Comparison of ENCODE assay signal across 7 mouse cellular contexts in the genomic region with DNA sequence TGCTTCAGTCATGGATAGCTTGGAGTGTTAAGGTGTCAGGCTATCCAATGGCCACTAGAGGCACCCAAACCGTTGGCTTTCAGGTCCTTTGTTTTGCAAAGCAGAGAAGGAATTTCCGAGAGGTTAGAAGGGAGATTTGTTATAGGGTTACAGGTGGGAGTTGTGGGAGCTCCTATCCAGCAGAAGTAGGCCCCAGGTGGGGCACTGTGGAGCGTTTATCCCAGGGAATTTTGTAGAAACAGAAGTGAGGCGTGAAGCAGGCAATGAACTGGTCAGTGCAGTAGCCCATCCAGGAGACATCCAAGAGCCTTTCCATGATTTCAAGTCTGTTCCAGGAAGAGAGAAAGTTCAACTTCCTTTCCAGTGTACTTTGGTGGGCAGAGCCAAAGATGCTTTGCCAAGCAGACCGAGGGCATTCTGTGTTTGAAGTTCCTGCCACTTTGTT. TPM values are rescaled to one million over a fixed set of nuclear protein-coding genes. Genes with fewer than 3 reads are reported as not detected.
DNase-seq lines count a peak whose midpoint lies in the region; ATAC-seq and TF ChIP-seq lines count a peak whose summit lies in the region.

No protein-coding gene starts in this region.

- no peak overlapping the region for H3K9ac ChIP-seq in ES-E14 (ENCODE audit: insufficient read depth, low read depth, low read length, poor library complexity, severe bottlenecking)
- H3K9ac ChIP-seq in embryonic facial prominence, embryonic 14.5 days (ENCODE audit: low read depth, low read length), result no peak overlapping the region
- 0 out of 2 replicates have a peak overlapping the region, but pooled peaks have one; percentile 45 for H3K9ac ChIP-seq in hindbrain, embryonic 11.5 days (ENCODE audit: low read depth, low read length)
- H3K9ac ChIP-seq in limb, embryonic 15.5 days, result no peak overlapping the region

- in situ Hi-C loops in ES-E14 (cut with MboI; ENCODE audit: low sequenced_read_pairs in 2 of 2, unreplicated experiment in 2 of 2), result no loop called here

- H3K4me2 ChIP-seq in embryonic facial prominence, embryonic 14.5 days (ENCODE audit: low read depth, low read length), result peak overlapping the region; percentile 43
- peak overlapping the region; percentile 28; the same call in 1 of the 2 replicates for H3K4me2 ChIP-seq in hindbrain, embryonic 11.5 days (replicated peaks; ENCODE audit: low read depth, low read length)
- peak overlapping the region; percentile 37; the same call in 1 of the 2 replicates for H3K4me2 ChIP-seq in limb, embryonic 15.5 days

- no peak overlapping the region for H3K27ac ChIP-seq in ES-E14 (ENCODE audit: insufficient read depth, low read depth, low read length, poor library complexity, severe bottlenecking)
- H3K27ac ChIP-seq in embryonic facial prominence, embryonic 14.5 days (replicated peaks; ENCODE audit: low read depth, low read length), result peak overlapping the region; percentile 61; the same call in 1 of the 2 replicates
- peak overlapping the region; percentile 65 for H3K27ac ChIP-seq in hindbrain, embryonic 11.5 days (ENCODE audit: low read depth, low read length)
- peak overlapping the region; percentile 67 for H3K27ac ChIP-seq in limb, embryonic 15.5 days

- peaks cover 0 to 3% of the 10 kb centered on the region in 2 experiments; a peak in 2 of 4 replicates for H3K4me1 ChIP-seq in ES-E14 (ENCODE audit: control insufficient read depth in 2 of 2, insufficient read depth in 2 of 2, low read length in 2 of 2, poor library complexity in 1 of 2)
- H3K4me1 ChIP-seq in embryonic facial prominence, embryonic 14.5 days (ENCODE audit: control insufficient read depth, insufficient read depth, low read length), result 0 out of 2 replicates have a peak, but pooled peaks cover 3% of the 10 kb centered on the region
- no peaks in the 10 kb centered on the region; the same call in 1 of the 2 replicates for H3K4me1 ChIP-seq in hindbrain, embryonic 11.5 days (replicated peaks; ENCODE audit: control insufficient read depth, insufficient read depth, low read length)
- peaks cover 7% of the 10 kb centered on the region for H3K4me1 ChIP-seq in limb, embryonic 15.5 days

- no peaks in the 10 kb centered on the region for H3K9me3 ChIP-seq in ES-E14 (ENCODE audit: control insufficient read depth, insufficient read depth, low read depth, low read length)
- H3K9me3 ChIP-seq in embryonic facial prominence, embryonic 14.5 days (ENCODE audit: control insufficient read depth, low read length), result 0 out of 2 replicates have a peak, but pooled peaks cover 4% of the 10 kb centered on the region
- H3K9me3 ChIP-seq in hindbrain, embryonic 11.5 days (ENCODE audit: control insufficient read depth, low read length), result no peaks in the 10 kb centered on the region
- no peaks in the 10 kb centered on the region for H3K9me3 ChIP-seq in limb, embryonic 15.5 days

- H3K4me3 ChIP-seq in ES-E14 (ENCODE audit: insufficient read depth in 1 of 2, low read depth in 1 of 2, low read length in 2 of 2, poor library complexity in 1 of 2, severe bottlenecking in 1 of 2), result no peak overlapping the region
- peak overlapping the region; percentile 10; the same call in 1 of the 2 replicates for H3K4me3 ChIP-seq in embryonic facial prominence, embryonic 14.5 days (ENCODE audit: low read depth, low read length)
- no peak overlapping the region for H3K4me3 ChIP-seq in hindbrain, embryonic 11.5 days (ENCODE audit: low read depth, low read length)
- H3K4me3 ChIP-seq in limb, embryonic 15.5 days, result peak overlapping the region; percentile 14; the same call in 1 of the 2 replicates

- H3K36me3 ChIP-seq in ES-E14 (ENCODE audit: control insufficient read depth, insufficient read depth, low read length, poor library complexity, severe bottlenecking), result no peaks in the 10 kb centered on the region
- no peaks in the 10 kb centered on the region for H3K36me3 ChIP-seq in embryonic facial prominence, embryonic 14.5 days (ENCODE audit: control insufficient read depth, insufficient read depth, low read length)
- no peaks in the 10 kb centered on the region for H3K36me3 ChIP-seq in hindbrain, embryonic 11.5 days (ENCODE audit: control insufficient read depth, insufficient read depth, low read length)
- H3K36me3 ChIP-seq in limb, embryonic 15.5 days, result no peaks in the 10 kb centered on the region

- 4% methylated on average over 5 of the region's 5 CpGs for WGBS in embryonic facial prominence, embryonic 14.5 days
- WGBS in hindbrain, embryonic 11.5 days, result 2% methylated on average over 5 of the region's 5 CpGs
- WGBS in limb, embryonic 15.5 days, result 4% methylated on average over 5 of the region's 5 CpGs

- DNase-seq in B cell, adult 2 months, result peak; percentile 26 to 35
- DNase-seq in ES-E14 (ENCODE audit: low read depth, low spot score), result peak; percentile 64
- DNase-seq in embryonic facial prominence, embryonic 14.5 days (ENCODE audit: low spot score), result peak; percentile 63
- DNase-seq in hindbrain, embryonic 11.5 days (ENCODE audit: low spot score), result peak; percentile 65
- peak; percentile 55 for DNase-seq in neural tube, embryonic 10.5 days (ENCODE audit: extremely low spot score, low spot score)

- no peaks in the 10 kb centered on the region for H3K27me3 ChIP-seq in embryonic facial prominence, embryonic 14.5 days (replicated peaks; ENCODE audit: control insufficient read depth, insufficient read depth, low read length)
- H3K27me3 ChIP-seq in hindbrain, embryonic 11.5 days (ENCODE audit: control insufficient read depth, insufficient read depth, low read length), result no peaks in the 10 kb centered on the region
- H3K27me3 ChIP-seq in limb, embryonic 15.5 days, result no peaks in the 10 kb centered on the region

- no peak for ATAC-seq in embryonic facial prominence, embryonic 14.5 days (ENCODE audit: low read depth)
- ATAC-seq in hindbrain, embryonic 11.5 days (ENCODE audit: low FRiP score), result no peak
- ATAC-seq in limb, embryonic 15.5 days (ENCODE audit: insufficient number of reproducible peaks, low FRiP score, low TSS enrichment, low read depth), result no peak
- ATAC-seq in monocyte, adult 5-6 weeks (replicated peaks; ENCODE audit: insufficient number of reproducible peaks, low FRiP score, low TSS enrichment, poor library complexity, severe bottlenecking), result no peak

TF ChIP-seq in ES-E14, 5 proteins besides CTCF, POLR2A, EP300 and RAD21:
- TF ChIP-seq CHD2 (IDR thresholded peaks at IDR 0.05; ENCODE audit: low read depth, low read length) (no peak), ZNF384 (IDR thresholded peaks at IDR 0.05; ENCODE audit: low read depth, low read length) (peak; percentile 60; the same call in 1 of the 2 replicates), HCFC1 (IDR thresholded peaks at IDR 0.05; ENCODE audit: borderline replicate concordance, insufficient read depth, low read length) (no peak), MAFK (IDR thresholded peaks at IDR 0.05; ENCODE audit: insufficient read depth, low read depth, low read length) (no peak), ZC3H11A (IDR thresholded peaks at IDR 0.05; ENCODE audit: borderline replicate concordance, low read depth, low read length) (no peak)

RNA-seq across cellular contexts. Expression of gene Alyref2, which starts 1.6 kb away (rescaled TPM):
- total RNA-seq in ES-E14 (2012; rRNA removed), result 3.2 and 4.0 TPM in 2 replicates
- polyA plus RNA-seq in embryonic facial prominence, embryonic 14.5 days (2014; fragmentation: Nextera tagmentation; extraction: Ambion mirVana), result 13.8 TPM in 2 replicates
- 15.4 and 17.5 TPM in 2 replicates for polyA plus RNA-seq in hindbrain, embryonic 11.5 days (2014; fragmentation: Nextera tagmentation; extraction: Ambion mirVana)
- polyA plus RNA-seq in limb, embryonic 15.5 days (2015; fragmentation: Nextera tagmentation; extraction: Ambion mirVana), result 17.3 and 21.1 TPM in 2 replicates
- total RNA-seq in monocyte, adult 5-6 weeks (2017), result 10.6 to 14.2 TPM (median 11.8 TPM) in 3 replicates

RNA-seq across cellular contexts. Expression of gene Itln1, which starts 33.4 kb away (rescaled TPM):
- not detected in 2 replicates for total RNA-seq in ES-E14 (2012; rRNA removed)
- polyA plus RNA-seq in embryonic facial prominence, embryonic 14.5 days (2014; fragmentation: Nextera tagmentation; extraction: Ambion mirVana), result not detected in 2 replicates
- polyA plus RNA-seq in hindbrain, embryonic 11.5 days (2014; fragmentation: Nextera tagmentation; extraction: Ambion mirVana), result not detected in 2 replicates
- polyA plus RNA-seq in limb, embryonic 15.5 days (2015; fragmentation: Nextera tagmentation; extraction: Ambion mirVana), result not detected in 2 replicates
- not detected in 3 replicates for total RNA-seq in monocyte, adult 5-6 weeks (2017)

RNA-seq across cellular contexts. Expression of gene Cd244a, which starts 57.3 kb away (rescaled TPM):
- total RNA-seq in ES-E14 (2012; rRNA removed), result not detected in 2 replicates
- polyA plus RNA-seq in embryonic facial prominence, embryonic 14.5 days (2014; fragmentation: Nextera tagmentation; extraction: Ambion mirVana), result 0.35 TPM in 1 of 2 replicates, not detected in the other
- not detected in 2 replicates for polyA plus RNA-seq in hindbrain, embryonic 11.5 days (2014; fragmentation: Nextera tagmentation; extraction: Ambion mirVana)
- 0.08 and 0.12 TPM in 2 replicates for polyA plus RNA-seq in limb, embryonic 15.5 days (2015; fragmentation: Nextera tagmentation; extraction: Ambion mirVana)
- 232 to 381 TPM (median 239 TPM) in 3 replicates for total RNA-seq in monocyte, adult 5-6 weeks (2017)

Comparison
In these comparisons a context has a peak if more than half of its experiments do, and no peak if none do; other contexts are left out.
1. H3K4me3 ChIP-seq: peak in embryonic facial prominence, embryonic 14.5 days (single experiment) and limb, embryonic 15.5 days (single experiment); none in ES-E14 (0 of 2) and hindbrain, embryonic 11.5 days (single experiment).
2. Peak in every context shown above with its lines, with median percentiles within 50 percentile points of each other: DNase-seq and H3K4me2 ChIP-seq.